Mouse (Mus musculus): ENCODE measurements around the gene Baz2a.

GRCm38 (mm10) chr10:128125951-128126350 lies 34.6 kb downstream of the Baz2a start:
- TF ChIP-seq CTCF (IDR thresholded peaks at IDR 0.05; ENCODE audit: control insufficient read depth, insufficient read depth, insufficient replicate concordance, low read depth, low read length) (no peak), POLR2A (IDR thresholded peaks at IDR 0.05; ENCODE audit: control insufficient read depth, low read depth, low read length) (no peak)
